Mouse (Mus musculus): ENCODE measurements at regions not wholly inside any gene's neighbourhood (a gene's known extent, or its start where the extent isn't known, plus 50 kb on each side); places are given as distances from the start of the nearest gene placed in this dataset.

DNA sequence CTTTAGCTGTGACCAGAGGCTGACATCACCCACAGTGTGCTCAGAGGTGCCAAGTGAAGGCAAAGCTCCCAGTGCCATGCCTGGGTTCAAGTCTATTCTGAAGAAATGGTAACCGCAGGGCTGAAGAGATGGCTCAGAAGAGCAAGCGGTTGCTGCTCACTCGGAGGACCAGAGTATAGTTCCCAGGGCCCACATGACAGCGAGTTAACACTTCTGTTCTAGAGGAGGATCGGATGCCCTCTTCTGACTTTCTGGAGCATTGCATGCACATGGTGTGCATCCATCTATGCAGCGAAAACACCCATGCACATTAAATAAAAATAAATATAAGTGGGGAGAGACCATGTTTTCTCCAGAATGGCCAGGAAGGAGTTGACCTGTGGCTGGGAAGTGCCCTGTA is 209.5 kb downstream of the Sorl1 start:
- Histone ChIP-seq H3K4me1 (replicated peaks) (no peaks in the 10 kb centered on the region; the same call in 1 of the 2 replicates), H3K27me3 (no peaks in the 10 kb centered on the region), H3K4me2 (no peak overlapping the region), H3K36me3 (no peaks in the 10 kb centered on the region), H3K9me3 (replicated peaks) (no peaks in the 10 kb centered on the region), H3K4me3 (no peak overlapping the region), H3K9ac (no peak overlapping the region), H3K27ac (no peak overlapping the region)
- ATAC-seq (replicated peaks; ENCODE audit: insufficient number of reproducible peaks, insufficient read depth, low FRiP score, low read depth) = no peak
- 92% methylated on average over 6 of the region's 6 CpGs for WGBS

GRCm38 (mm10) chr9:41913911-41914310 is 210.2 kb downstream of the Sorl1 start:
- WGBS = 72% methylated on average over 3 of the region's 3 CpGs
- ATAC-seq (replicated peaks; ENCODE audit: insufficient number of reproducible peaks, insufficient read depth, low FRiP score, low read depth) = no peak
- H3K4me1 ChIP-seq (replicated peaks) = no peaks in the 10 kb centered on the region; the same call in 1 of the 2 replicates

DNA sequence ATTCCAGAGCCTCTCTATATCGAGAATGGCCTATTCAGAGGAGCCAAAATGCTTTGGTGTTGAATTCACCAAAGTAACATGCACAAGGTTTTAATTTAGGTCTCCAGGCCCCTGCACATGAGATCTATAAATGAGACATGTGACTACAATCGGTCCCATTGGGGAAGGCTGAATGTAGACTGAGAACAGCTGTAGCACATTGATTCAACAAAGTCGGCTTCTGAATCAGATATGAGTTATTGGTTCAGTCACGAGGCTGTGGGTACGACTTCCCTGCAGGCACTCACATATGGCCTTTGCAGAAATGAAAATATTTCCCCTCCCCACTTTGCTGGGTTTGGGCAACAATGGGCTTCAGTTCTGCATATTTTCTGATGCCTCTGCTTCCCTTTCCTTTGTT is 211.6 kb downstream of the Sorl1 start:
- Histone ChIP-seq H3K4me1 (replicated peaks) (no peaks in the 10 kb centered on the region), H3K9me3 (replicated peaks) (no peaks in the 10 kb centered on the region), H3K27me3 (no peaks in the 10 kb centered on the region), H3K9ac (no peak overlapping the region), H3K36me3 (no peaks in the 10 kb centered on the region), H3K4me3 (no peak overlapping the region), H3K27ac (no peak overlapping the region), H3K4me2 (no peak overlapping the region)
- ATAC-seq (replicated peaks; ENCODE audit: insufficient number of reproducible peaks, insufficient read depth, low FRiP score, low read depth) = no peak
- 77% methylated on average over 5 of the region's 5 CpGs for WGBS

More at GRCm38 (mm10) chr9:41913911-41914310, 210.2 kb downstream of the Sorl1 start:
- Histone ChIP-seq H3K4me3 (no peak overlapping the region), H3K27me3 (no peaks in the 10 kb centered on the region), H3K36me3 (no peaks in the 10 kb centered on the region), H3K9me3 (replicated peaks) (no peaks in the 10 kb centered on the region), H3K9ac (no peak overlapping the region), H3K4me2 (no peak overlapping the region), H3K27ac (no peak overlapping the region)

- H3K4me1 ChIP-seq (replicated peaks) = no peaks in the 10 kb centered on the region; the same call in 1 of the 2 replicates
- no peaks in the 10 kb centered on the region for H3K9me3 ChIP-seq (replicated peaks)
- no peak overlapping the region for H3K9ac ChIP-seq
- 87% methylated on average over 8 of the region's 8 CpGs for WGBS
- H3K36me3 ChIP-seq = no peaks in the 10 kb centered on the region
- H3K4me2 ChIP-seq = no peak overlapping the region
- no peak overlapping the region for H3K4me3 ChIP-seq
- H3K27me3 ChIP-seq = no peaks in the 10 kb centered on the region
- H3K27ac ChIP-seq = no peak overlapping the region
- no peak for ATAC-seq (replicated peaks; ENCODE audit: insufficient number of reproducible peaks, insufficient read depth, low FRiP score, low read depth)
Observed at GRCm38 (mm10) chr9:41900606-41900974, 223.5 kb downstream of the Sorl1 start.

DNA sequence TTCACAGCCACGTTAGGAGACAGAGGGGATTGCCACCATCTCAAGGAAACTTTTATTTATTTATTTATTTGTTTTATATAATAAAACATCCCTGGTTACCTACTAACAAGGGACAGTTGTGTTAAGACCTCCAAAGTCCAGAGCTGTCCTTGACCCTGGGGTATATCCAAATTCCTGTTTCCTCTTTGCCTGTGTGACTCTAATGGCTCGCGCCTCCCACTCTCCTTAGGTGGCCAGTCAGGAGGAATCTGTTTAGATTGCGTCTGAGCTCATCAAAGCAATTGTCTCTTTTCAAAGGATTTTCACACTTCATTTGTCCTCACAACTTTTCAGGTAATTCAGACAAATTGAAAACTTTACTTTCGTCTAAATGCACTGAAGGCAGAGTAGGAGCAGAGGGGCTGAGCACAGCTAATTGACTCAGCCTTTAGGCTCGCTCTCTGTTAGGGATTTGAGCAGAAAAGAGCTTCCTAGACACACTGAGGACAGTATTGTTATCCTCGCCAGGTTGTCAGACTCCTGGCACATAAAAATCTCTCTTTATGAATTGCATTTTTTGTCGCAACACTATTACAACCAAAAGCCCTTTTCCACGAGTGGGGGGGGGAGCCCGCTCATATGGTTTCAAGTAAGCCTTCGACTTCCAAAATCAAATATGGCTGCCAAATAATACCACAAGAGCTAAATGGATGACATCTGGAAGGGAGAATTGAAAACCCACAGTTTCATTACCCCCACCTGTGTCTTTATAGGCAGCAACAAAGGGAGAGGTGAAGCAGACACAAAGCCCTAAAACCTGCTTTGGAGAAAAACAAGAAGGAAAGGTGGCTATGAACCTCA is 224.1 kb downstream of the Sorl1 start:
- no peak for ATAC-seq (replicated peaks; ENCODE audit: insufficient number of reproducible peaks, insufficient read depth, low FRiP score, low read depth)
- H3K4me2 ChIP-seq = no peak overlapping the region
- no peaks in the 10 kb centered on the region; the same call in 1 of the 2 replicates for H3K4me1 ChIP-seq (replicated peaks)
- H3K9me3 ChIP-seq (replicated peaks) = no peaks in the 10 kb centered on the region
- no peak overlapping the region for H3K4me3 ChIP-seq
- H3K27ac ChIP-seq = no peak overlapping the region
- no peaks in the 10 kb centered on the region for H3K36me3 ChIP-seq
- no peaks in the 10 kb centered on the region for H3K27me3 ChIP-seq
- no peak overlapping the region for H3K9ac ChIP-seq
- WGBS = 64% methylated on average over 11 of the region's 11 CpGs

DNA sequence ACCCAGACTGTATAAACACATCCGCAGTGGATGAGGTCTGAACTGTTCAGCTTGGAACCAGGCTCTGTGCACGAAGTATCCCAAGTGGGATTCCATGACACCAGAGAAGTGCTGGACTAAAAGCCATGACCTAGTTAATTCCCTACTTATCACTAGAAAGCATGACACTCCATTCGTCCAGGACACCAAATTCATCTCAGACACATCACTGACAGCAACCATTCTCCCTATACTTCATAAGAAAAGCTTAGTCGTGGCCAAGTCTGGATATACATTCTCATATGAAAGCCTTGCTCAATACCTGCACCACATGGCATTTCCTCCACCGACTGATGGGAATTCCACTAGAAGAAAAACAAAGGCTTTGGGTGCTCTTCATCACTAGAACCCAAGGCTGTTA is 229.0 kb downstream of the Sorl1 start:
- H3K4me2 ChIP-seq = no peak overlapping the region
- 69% methylated on average over 5 of the region's 5 CpGs for WGBS
- no peaks in the 10 kb centered on the region for H3K27me3 ChIP-seq
- no peak overlapping the region for H3K9ac ChIP-seq
- H3K9me3 ChIP-seq (replicated peaks) = no peaks in the 10 kb centered on the region
- no peak overlapping the region for H3K27ac ChIP-seq
- H3K4me1 ChIP-seq (replicated peaks) = peaks cover 16% of the 10 kb centered on the region
- no peak for ATAC-seq (replicated peaks; ENCODE audit: insufficient number of reproducible peaks, insufficient read depth, low FRiP score, low read depth)
- no peak overlapping the region for H3K4me3 ChIP-seq
- no peaks in the 10 kb centered on the region for H3K36me3 ChIP-seq

DNA sequence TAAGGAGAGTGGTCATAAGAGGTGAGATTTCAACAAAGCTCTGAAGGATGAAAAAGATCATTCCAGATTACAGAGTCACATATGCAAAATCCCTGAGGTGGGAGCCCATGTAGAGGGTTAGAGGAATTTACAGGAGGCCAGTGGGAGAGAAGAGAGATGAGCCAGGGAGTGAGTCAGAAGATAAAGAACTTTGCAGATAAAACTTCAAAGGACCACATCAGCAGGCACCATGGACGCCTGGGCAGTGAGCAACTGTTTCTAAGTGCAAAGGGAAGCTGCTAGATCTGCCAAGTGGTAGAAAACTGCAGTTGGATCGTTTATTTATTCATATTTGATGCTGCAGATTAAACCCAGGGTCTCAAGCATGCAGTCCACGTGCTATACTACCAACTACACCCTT is 231.3 kb downstream of the Sorl1 start:
- ATAC-seq (replicated peaks; ENCODE audit: insufficient number of reproducible peaks, insufficient read depth, low FRiP score, low read depth) = no peak
- Histone ChIP-seq H3K4me2 (no peak overlapping the region), H3K36me3 (no peaks in the 10 kb centered on the region), H3K27me3 (no peaks in the 10 kb centered on the region), H3K4me1 (replicated peaks) (peaks cover 23% of the 10 kb centered on the region), H3K4me3 (no peak overlapping the region), H3K9me3 (replicated peaks) (no peaks in the 10 kb centered on the region), H3K9ac (no peak overlapping the region), H3K27ac (no peak overlapping the region)
- 31% methylated on average over 3 of the region's 3 CpGs for WGBS

DNA sequence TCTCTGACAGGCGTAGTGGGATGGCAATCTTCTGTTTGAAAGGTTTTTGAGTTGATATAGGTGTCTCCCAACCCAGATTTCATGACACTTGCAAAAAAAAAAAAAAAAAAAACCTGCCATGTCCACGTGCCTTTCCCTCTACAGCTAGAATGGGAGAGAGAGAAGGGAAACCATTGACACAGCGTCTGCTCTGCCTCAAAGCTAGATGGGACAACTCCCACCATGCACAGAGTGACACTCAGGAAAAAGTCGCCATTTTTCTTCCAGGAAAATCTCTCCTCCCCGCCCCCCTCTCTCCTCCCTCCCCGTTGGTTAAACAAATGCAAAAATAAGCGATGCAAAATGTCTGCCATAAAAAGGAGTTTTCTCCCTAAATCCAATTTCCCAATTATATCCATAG is 232.9 kb downstream of the Sorl1 start:
- Histone ChIP-seq H3K36me3 (no peaks in the 10 kb centered on the region), H3K9ac (no peak overlapping the region), H3K9me3 (replicated peaks) (no peaks in the 10 kb centered on the region), H3K4me1 (replicated peaks) (peaks cover 23% of the 10 kb centered on the region), H3K4me2 (peak overlapping the region; percentile 85), H3K4me3 (peak overlapping the region; percentile 48), H3K27me3 (no peaks in the 10 kb centered on the region), H3K27ac (peak overlapping the region; percentile 93)
- ATAC-seq (replicated peaks; ENCODE audit: insufficient number of reproducible peaks, insufficient read depth, low FRiP score, low read depth) = no peak
- WGBS = 49% methylated on average over 7 of the region's 7 CpGs

DNA sequence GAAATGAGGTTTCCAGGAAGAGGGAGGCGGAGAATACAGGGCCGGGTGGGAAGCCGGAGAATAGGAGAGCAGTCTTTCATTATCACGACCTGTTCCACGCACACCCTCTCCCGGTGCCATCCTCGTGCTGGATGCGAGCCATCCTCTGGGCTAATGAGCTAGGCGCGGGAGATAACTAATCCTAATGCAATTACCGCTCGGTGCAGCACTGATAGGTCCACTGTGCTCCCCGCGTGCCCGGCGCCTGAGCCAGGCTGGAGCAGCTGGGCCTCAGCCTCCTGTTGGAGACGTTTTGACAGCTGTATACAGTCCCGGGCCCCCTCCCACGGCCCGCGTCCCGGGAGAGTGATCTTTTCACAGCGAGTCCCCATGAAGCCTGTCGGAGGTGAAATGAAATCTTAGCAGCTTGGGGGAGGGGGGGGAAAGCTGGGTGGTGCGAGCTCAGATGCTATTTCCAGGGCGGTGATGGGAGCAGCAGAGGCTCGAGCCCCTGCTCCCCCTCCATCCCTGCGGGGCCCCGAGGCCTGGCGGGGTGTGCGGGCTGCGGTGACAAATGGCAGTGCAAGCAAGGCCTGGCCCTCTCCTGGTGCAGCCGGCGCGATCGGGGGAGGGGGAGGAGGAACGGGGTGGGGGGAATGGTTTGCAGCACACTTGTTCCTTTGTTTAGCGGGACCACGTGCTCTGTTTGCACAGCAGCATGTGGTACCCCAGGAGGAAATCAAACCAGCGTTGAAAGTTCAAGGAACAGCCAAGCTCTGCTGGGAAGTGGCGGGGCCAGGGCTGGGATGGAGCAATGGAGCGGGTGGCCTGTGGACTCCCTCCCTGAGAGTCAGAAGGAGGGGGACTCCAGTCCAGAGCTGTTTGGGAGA is 233.6 kb downstream of the Sorl1 start:
- peak overlapping the region; percentile 61 for H3K9ac ChIP-seq
- no peaks in the 10 kb centered on the region for H3K36me3 ChIP-seq
- no peaks in the 10 kb centered on the region for H3K9me3 ChIP-seq (replicated peaks)
- H3K27me3 ChIP-seq = no peaks in the 10 kb centered on the region
- peak overlapping the region; percentile 93 for H3K27ac ChIP-seq
- peak overlapping the region; percentile 85 for H3K4me2 ChIP-seq
- peaks cover 23% of the 10 kb centered on the region for H3K4me1 ChIP-seq (replicated peaks)
- 3% methylated on average over 42 of the region's 42 CpGs for WGBS
- peak overlapping the region; percentile 48 for H3K4me3 ChIP-seq
- ATAC-seq (replicated peaks; ENCODE audit: insufficient number of reproducible peaks, insufficient read depth, low FRiP score, low read depth) = peak; percentile 85

- peak; percentile 34 for ATAC-seq (replicated peaks; ENCODE audit: insufficient number of reproducible peaks, insufficient read depth, low FRiP score, low read depth)
- H3K9me3 ChIP-seq (replicated peaks) = no peaks in the 10 kb centered on the region
- peak overlapping the region; percentile 85 for H3K4me2 ChIP-seq
- no peaks in the 10 kb centered on the region for H3K27me3 ChIP-seq
- peak overlapping the region; percentile 61 for H3K9ac ChIP-seq
- no peaks in the 10 kb centered on the region for H3K36me3 ChIP-seq
- peak overlapping the region; percentile 93 for H3K27ac ChIP-seq
- peaks cover 23% of the 10 kb centered on the region for H3K4me1 ChIP-seq (replicated peaks)
- H3K4me3 ChIP-seq = peak overlapping the region; percentile 48
- WGBS = 41% methylated on average over 12 of the region's 12 CpGs
Observed at GRCm38 (mm10) chr9:41889568-41890272, 234.4 kb downstream of the Sorl1 start.

DNA sequence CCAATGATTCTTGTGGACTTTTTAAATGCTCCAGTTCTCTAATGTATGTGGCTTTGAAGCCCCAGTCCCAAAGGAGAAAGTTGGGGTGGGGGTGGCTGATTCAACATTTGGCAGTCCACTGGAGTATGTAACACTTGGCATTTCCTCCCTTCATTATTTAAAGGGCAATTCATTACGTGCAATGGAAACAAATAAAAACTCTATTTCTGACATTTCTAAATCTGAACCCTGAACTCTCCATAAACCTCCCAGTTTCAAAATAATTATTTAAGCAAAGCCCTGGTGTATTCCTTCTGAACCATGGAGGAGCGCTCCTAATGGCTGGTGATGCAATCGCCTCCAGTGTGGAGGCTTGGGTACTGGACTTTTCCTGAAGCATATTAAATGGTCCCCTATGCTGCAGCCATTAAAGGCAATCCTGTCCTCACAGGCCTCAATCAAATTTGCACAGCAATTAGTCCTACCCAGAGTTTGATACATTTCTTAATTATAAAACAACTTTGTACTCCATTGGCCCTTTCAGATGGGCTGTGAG is 235.4 kb downstream of the Sorl1 start:
- no peaks in the 10 kb centered on the region for H3K36me3 ChIP-seq
- H3K9me3 ChIP-seq (replicated peaks) = no peaks in the 10 kb centered on the region
- H3K4me3 ChIP-seq = no peak overlapping the region
- H3K4me1 ChIP-seq (replicated peaks) = peaks cover 23% of the 10 kb centered on the region
- no peak overlapping the region for H3K4me2 ChIP-seq
- H3K27me3 ChIP-seq = no peaks in the 10 kb centered on the region
- ATAC-seq (replicated peaks; ENCODE audit: insufficient number of reproducible peaks, insufficient read depth, low FRiP score, low read depth) = no peak
- H3K27ac ChIP-seq = no peak overlapping the region; the same call in 1 of the 2 replicates
- WGBS = 77% methylated on average over 3 of the region's 3 CpGs
- no peak overlapping the region for H3K9ac ChIP-seq
